Mouse (Mus musculus) heart, postnatal 0 days (tissue): ENCODE measurements around the gene Agap1.

Source experiments
- CTCF ChIP-seq: IDR thresholded peaks from 2 replicates; pipeline ENCODE4 v1.5.1; 2016; ENCODE audit warnings: antibody characterized with exemption, control low read depth, low read depth
- EP300 ChIP-seq: IDR thresholded peaks from 2 replicates; pipeline ENCODE4 v1.6.1; 2016; ENCODE audit warnings: antibody characterized with exemption, low read depth

DNA sequence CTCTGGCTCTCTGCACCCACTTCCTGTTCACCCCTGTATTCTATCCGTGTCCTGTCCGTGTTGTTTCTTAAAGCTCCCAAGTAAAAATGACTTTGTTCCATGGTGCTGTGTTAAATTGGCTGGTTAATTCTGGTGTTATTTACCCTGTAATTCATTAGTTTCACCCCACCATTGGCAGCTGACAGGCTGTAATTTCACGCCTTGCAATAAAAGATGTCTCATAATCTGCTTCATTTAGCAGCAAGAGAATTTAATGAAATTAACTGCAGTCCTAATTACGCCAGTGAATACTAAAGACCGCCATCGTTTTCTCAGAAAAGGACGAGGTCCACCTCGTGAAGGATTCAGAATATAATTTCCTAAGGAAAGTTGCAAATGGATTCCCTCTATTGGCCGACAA is 245.6 kb downstream of the Agap1 start:
- TF ChIP-seq EP300 (no peak), CTCF (no peak)
